Mouse (Mus musculus): ENCODE data around the gene Capns1.

DNA sequence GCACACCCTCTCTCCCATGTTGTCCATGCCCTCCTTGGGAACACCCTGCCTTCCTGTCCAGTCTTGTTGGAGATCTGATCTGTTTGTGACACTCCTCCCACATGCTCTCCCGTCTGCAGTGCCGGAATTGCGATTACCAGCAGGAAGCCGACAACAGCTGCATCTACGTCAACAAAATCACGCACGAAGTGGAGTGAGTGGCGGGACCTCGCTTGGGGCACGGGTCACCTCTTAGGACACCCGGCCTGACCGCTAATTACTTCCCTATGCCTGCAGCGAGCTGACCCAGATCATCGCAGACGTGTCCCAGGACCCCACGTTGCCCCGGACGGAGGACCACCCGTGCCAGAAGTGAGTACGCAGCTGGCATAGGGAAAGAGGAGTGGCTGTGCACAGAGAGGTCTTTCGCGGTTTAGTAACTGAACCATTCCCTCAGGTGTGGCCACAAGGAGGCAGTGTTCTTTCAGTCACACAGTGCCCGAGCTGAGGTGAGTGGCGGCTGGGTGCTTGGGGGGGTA lies 34.1 kb upstream of the Capns1 start:
- no peak for TF ChIP-seq TAL1 (IDR thresholded peaks at IDR 0.05; ENCODE audit: low read length)
- TF ChIP-seq GATA1 (IDR thresholded peaks at IDR 0.05; ENCODE audit: low read length) = no peak
